Mouse (Mus musculus) myocyte (in vitro differentiated cells): ENCODE measurements around the gene Gm20388. TPM values are rescaled to one million over a fixed set of nuclear protein-coding genes. Genes with fewer than 3 reads are reported as not detected.

Experiments
- H3K27me3 ChIP-seq: one replicate; pipeline ENCODE4 v1.6.1; 2011; ENCODE audit not compliant: control insufficient read depth, insufficient read depth, insufficient read length
- H3K36me3 ChIP-seq: one replicate; pipeline ENCODE4 v1.6.1; 2011; ENCODE audit not compliant: control insufficient read depth, insufficient read depth
- H3K4me2 ChIP-seq: one replicate; pipeline ENCODE4 v1.6.1; 2011; ENCODE audit warnings: low read depth, control low read depth
- H3K4me3 ChIP-seq: one replicate; pipeline ENCODE4 v1.5.1; 2011; ENCODE audit warnings: mild to moderate bottlenecking, control low read depth, moderate library complexity
- H3K79me2 ChIP-seq: one replicate; pipeline ENCODE4 v1.6.1; 2011; ENCODE audit not compliant: control insufficient read depth, insufficient read depth
- H3ac ChIP-seq: one replicate; pipeline ENCODE4 v1.6.1; 2011; ENCODE audit not compliant: control insufficient read depth, insufficient read length
- CEBPB ChIP-seq: IDR thresholded peaks from 2 replicates; pipeline ENCODE4 v1.6.1; 2011; ENCODE audit warnings: mild to moderate bottlenecking, moderate library complexity; ENCODE audit not compliant: poor library complexity, insufficient read depth, severe bottlenecking
- E2F4 ChIP-seq: IDR thresholded peaks from one replicate; pipeline ENCODE4 v1.6.1; 2011; ENCODE audit warnings: mild to moderate bottlenecking, control low read depth, moderate library complexity; ENCODE audit not compliant: insufficient read depth
- MAX ChIP-seq: IDR thresholded peaks from one replicate; pipeline ENCODE4 v1.6.1; 2011; ENCODE audit warnings: low read depth, mild to moderate bottlenecking, control low read depth
- MYOD1 ChIP-seq, 3 experiments: IDR thresholded peaks; one replicate each; pipeline ENCODE4 v1.6.1; 2011; ENCODE audit warnings: control low read depth in 2 of 3, low read depth in 2 of 3, mild to moderate bottlenecking in 2 of 3, moderate library complexity in 1 of 3; ENCODE audit not compliant: insufficient read length in 2 of 3, control insufficient read depth in 1 of 3
- MYOG ChIP-seq, 3 experiments: IDR thresholded peaks; one replicate each; pipeline ENCODE4 v1.6.1; 2011; ENCODE audit warnings: control low read depth in 2 of 3, low read depth in 2 of 3, mild to moderate bottlenecking in 2 of 3; ENCODE audit not compliant: insufficient read length in 2 of 3, control insufficient read depth in 1 of 3, insufficient read depth in 1 of 3
- POLR2A ChIP-seq: IDR thresholded peaks from one replicate; pipeline ENCODE4 v1.6.1; 2011; ENCODE audit warnings: low read depth, mild to moderate bottlenecking, control low read depth, moderate library complexity; ENCODE audit not compliant: insufficient read length
- POLR2AphosphoS2 ChIP-seq: IDR thresholded peaks from one replicate; pipeline ENCODE4 v1.6.1; 2011; ENCODE audit warnings: low read depth, control low read depth; ENCODE audit not compliant: insufficient read length
- REST ChIP-seq: IDR thresholded peaks from one replicate; pipeline ENCODE4 v1.6.1; 2011; ENCODE audit warnings: mild to moderate bottlenecking, control low read depth, moderate library complexity; ENCODE audit not compliant: insufficient read depth, insufficient read length
- SRF ChIP-seq: IDR thresholded peaks from one replicate; pipeline ENCODE4 v1.6.1; 2011; ENCODE audit warnings: low read depth; ENCODE audit not compliant: control insufficient read depth, insufficient read length
- TCF12 ChIP-seq: IDR thresholded peaks from one replicate; pipeline ENCODE4 v1.6.1; 2011; ENCODE audit warnings: mild to moderate bottlenecking, control low read depth; ENCODE audit not compliant: poor library complexity, insufficient read depth, severe bottlenecking
- TCF3 ChIP-seq: IDR thresholded peaks from one replicate; pipeline ENCODE4 v1.6.1; 2011; ENCODE audit warnings: low read depth, control low read depth; ENCODE audit not compliant: insufficient read length
- USF1 ChIP-seq: IDR thresholded peaks from one replicate; pipeline ENCODE4 v1.6.1; 2011; ENCODE audit warnings: low read depth, mild to moderate bottlenecking, control low read depth, moderate library complexity
- polyA plus RNA-seq: library from polyadenylated mRNA; unstranded; fragments of >200 nt; fragmentation: generic; extraction: Trizol; gene quantifications from one replicate; pipeline ENCODE4 v1.2.1, GENCODE M21; 2012; ENCODE audit warnings: missing spikeins

The Gm20388 gene
- polyA plus RNA-seq, 1 experiment: 15.3 TPM

- Histone ChIP-seq H3K79me2 (no peaks in the 10 kb centered on the region), H3K36me3 (no peaks in the 10 kb centered on the region), H3ac (no peak overlapping the region), H3K27me3 (no peaks in the 10 kb centered on the region), H3K4me2 (no peak overlapping the region), H3K4me3 (no peak overlapping the region)
- no peak for TF ChIP-seq POLR2A
- TF ChIP-seq MYOG (IDR thresholded peaks at IDR 0.05; ENCODE audit: control insufficient read depth in 1 of 3, insufficient read depth in 1 of 3, insufficient read length in 2 of 3, low read depth in 2 of 3): no peak
- no peak for TF ChIP-seq CEBPB
- no peak for TF ChIP-seq MYOD1 (IDR thresholded peaks at IDR 0.05; ENCODE audit: control insufficient read depth in 1 of 3, insufficient read length in 2 of 3, low read depth in 2 of 3)
- TF ChIP-seq MAX: no peak
- no peak for TF ChIP-seq SRF
- TF ChIP-seq E2F4: no peak
- TF ChIP-seq REST: no peak
- no peak for TF ChIP-seq TCF12
- TF ChIP-seq POLR2AphosphoS2: no peak
- no peak for TF ChIP-seq TCF3
- no peak for TF ChIP-seq USF1
Measured at GRCm38 (mm10) chr8:123774491-123774890, 3863.8 kb downstream of the Gm20388 start.

DNA sequence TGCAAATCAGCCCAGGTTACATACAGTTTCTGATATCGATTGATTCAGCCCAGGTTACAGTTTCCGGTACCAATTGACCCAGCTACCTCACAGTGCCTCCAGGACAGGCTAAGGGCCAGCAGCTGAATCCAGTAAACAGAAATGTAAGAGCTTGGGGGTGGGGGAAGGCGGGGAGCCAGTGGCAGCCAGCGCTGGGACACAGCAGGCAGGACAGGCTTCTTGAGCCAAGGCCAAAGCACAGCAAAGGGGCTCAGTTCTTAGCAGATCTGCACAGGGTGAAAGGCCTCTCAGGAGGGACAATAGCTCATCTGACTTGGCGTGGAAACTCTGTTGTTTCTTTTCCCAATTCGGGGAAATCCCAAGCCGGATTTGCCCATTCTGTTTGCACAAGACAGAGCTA is 3866.7 kb downstream of the Gm20388 start:
- Histone ChIP-seq H3K4me2 (no peak overlapping the region), H3K27me3 (no peaks in the 10 kb centered on the region), H3K36me3 (no peaks in the 10 kb centered on the region), H3K79me2 (no peaks in the 10 kb centered on the region), H3ac (no peak overlapping the region), H3K4me3 (no peak overlapping the region)
- TF ChIP-seq REST (no peak), TCF3 (no peak), MYOD1 (IDR thresholded peaks at IDR 0.05; ENCODE audit: control insufficient read depth in 1 of 3, insufficient read length in 2 of 3, low read depth in 2 of 3) (no peak), CEBPB (no peak), USF1 (no peak)

DNA sequence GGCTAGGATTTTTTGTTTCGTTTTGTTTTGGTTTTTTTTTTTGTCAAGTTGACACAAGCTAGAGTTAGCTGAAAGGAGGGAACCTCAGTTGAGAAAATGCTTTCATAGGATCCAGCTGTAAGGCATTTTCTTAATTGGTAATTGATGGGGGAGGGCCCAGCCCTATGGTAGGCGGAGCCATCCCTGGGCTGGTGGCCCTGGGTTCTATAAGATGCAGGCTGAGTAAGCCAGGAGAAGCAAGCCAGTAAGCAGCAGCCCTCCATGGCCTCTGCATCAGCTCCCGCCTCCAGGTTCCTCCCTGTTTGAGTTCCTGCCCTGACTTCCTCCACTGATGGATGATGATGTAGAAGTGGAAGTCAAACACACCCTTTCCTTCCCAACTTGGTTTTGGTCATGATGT is 3869.8 kb downstream of the Gm20388 start:
- no peak overlapping the region for H3ac ChIP-seq
- no peak overlapping the region for H3K4me3 ChIP-seq
- no peak for TF ChIP-seq TCF3
- TF ChIP-seq E2F4: no peak
- no peak for TF ChIP-seq MAX
- TF ChIP-seq CEBPB: no peak
- no peak for TF ChIP-seq TCF12
- no peak for TF ChIP-seq MYOD1 (IDR thresholded peaks at IDR 0.05; ENCODE audit: control insufficient read depth in 1 of 3, insufficient read length in 2 of 3, low read depth in 2 of 3)
- no peak for TF ChIP-seq REST
- no peak for TF ChIP-seq USF1
- no peaks in the 10 kb centered on the region for H3K36me3 ChIP-seq
- H3K4me2 ChIP-seq: no peak overlapping the region
- no peaks in the 10 kb centered on the region for H3K27me3 ChIP-seq
- H3K79me2 ChIP-seq: no peaks in the 10 kb centered on the region

- H3K79me2 ChIP-seq: no peaks in the 10 kb centered on the region
- no peaks in the 10 kb centered on the region for H3K36me3 ChIP-seq
- H3K4me3 ChIP-seq: no peak overlapping the region
- no peak overlapping the region for H3ac ChIP-seq
- no peak overlapping the region for H3K4me2 ChIP-seq
- H3K27me3 ChIP-seq: no peaks in the 10 kb centered on the region
- TF ChIP-seq MYOD1 (IDR thresholded peaks at IDR 0.05; ENCODE audit: control insufficient read depth in 1 of 3, insufficient read length in 2 of 3, low read depth in 2 of 3): peak in 1 of 3 experiments; percentile 33
- no peak for TF ChIP-seq CEBPB
- TF ChIP-seq REST: no peak
Measured at GRCm38 (mm10) chr8:123781256-123781655, 3870.6 kb downstream of the Gm20388 start.

DNA sequence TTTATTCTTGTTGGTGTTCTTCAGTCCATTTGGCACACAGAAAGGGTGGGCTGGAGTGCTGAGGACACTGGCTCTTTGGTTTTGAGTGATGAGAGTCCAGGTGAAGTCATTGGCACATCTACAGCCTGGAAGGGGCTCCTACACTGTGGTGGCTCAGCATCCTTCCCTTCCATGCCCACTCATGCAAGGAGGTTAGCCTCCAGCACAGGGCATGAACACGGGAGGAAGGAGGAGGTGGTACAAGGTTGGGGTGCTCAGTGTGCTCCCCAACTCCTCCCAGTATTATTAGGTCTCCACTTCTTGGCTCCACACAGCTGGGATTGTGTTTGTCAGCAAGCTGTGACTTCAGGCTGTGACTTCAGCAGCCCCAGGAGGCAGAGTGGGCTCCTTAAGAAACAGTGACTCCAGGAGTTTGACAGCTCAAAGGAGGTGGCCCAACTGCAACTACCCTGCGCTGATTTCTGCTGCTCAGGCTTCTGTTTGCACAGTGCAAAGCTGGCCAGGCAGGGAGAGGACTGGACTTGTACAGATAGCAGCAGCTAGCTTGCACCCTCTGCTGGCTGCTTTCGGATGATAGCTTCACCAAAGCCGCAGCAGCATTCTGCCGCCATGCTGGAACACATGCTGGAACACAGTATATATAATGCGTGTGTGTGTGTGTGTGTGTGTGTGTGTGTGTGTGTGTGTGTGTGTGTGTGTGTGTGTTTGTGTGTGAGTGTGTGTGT is 3873.0 kb downstream of the Gm20388 start:
- Histone ChIP-seq H3K4me3 (no peak overlapping the region), H3K4me2 (no peak overlapping the region), H3K27me3 (no peaks in the 10 kb centered on the region), H3K79me2 (no peaks in the 10 kb centered on the region), H3K36me3 (no peaks in the 10 kb centered on the region), H3ac (no peak overlapping the region)
- TF ChIP-seq TCF12: no peak
- TF ChIP-seq MYOG (IDR thresholded peaks at IDR 0.05; ENCODE audit: control insufficient read depth in 1 of 3, insufficient read depth in 1 of 3, insufficient read length in 2 of 3, low read depth in 2 of 3): peak in 1 of 3 experiments; percentile 8

DNA sequence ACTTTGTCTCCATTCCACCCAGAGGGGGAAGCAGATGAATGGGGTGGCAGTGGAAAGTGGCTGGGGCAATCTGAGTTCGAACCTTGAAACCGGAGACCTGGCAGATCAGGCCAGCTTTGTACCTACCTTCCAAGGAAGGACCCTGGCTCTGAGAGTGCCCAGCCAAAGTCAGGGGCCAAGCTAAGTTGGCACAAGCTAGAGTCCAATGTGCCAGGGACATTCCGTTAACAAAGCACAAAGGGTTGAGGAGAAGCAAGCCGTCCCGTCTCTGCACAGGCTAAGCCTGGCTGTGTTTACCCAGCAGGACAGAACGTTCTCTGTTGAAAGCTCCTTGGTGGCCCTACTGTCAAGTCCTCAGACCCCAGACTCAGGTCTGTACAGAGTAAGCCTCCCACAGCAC is 3875.5 kb downstream of the Gm20388 start:
- no peak for TF ChIP-seq CEBPB
- no peak for TF ChIP-seq POLR2AphosphoS2
- no peak for TF ChIP-seq MAX
- TF ChIP-seq E2F4: no peak
- no peak for TF ChIP-seq POLR2A
- TF ChIP-seq SRF: no peak
- no peak for TF ChIP-seq TCF12
- no peak for TF ChIP-seq TCF3
- no peak for TF ChIP-seq USF1
- no peak for TF ChIP-seq REST
- no peak for TF ChIP-seq MYOD1 (IDR thresholded peaks at IDR 0.05; ENCODE audit: control insufficient read depth in 1 of 3, insufficient read length in 2 of 3, low read depth in 2 of 3)
- TF ChIP-seq MYOG (IDR thresholded peaks at IDR 0.05; ENCODE audit: control insufficient read depth in 1 of 3, insufficient read depth in 1 of 3, insufficient read length in 2 of 3, low read depth in 2 of 3): no peak
- H3K4me2 ChIP-seq: peak overlapping the region; percentile 55
- H3K36me3 ChIP-seq: no peaks in the 10 kb centered on the region
- H3K27me3 ChIP-seq: no peaks in the 10 kb centered on the region
- H3K79me2 ChIP-seq: no peaks in the 10 kb centered on the region
- H3ac ChIP-seq: no peak overlapping the region
- peak overlapping the region; percentile 18 for H3K4me3 ChIP-seq
